Comparison of ENCODE assay signal across 13 mouse cellular contexts in the genomic region with DNA sequence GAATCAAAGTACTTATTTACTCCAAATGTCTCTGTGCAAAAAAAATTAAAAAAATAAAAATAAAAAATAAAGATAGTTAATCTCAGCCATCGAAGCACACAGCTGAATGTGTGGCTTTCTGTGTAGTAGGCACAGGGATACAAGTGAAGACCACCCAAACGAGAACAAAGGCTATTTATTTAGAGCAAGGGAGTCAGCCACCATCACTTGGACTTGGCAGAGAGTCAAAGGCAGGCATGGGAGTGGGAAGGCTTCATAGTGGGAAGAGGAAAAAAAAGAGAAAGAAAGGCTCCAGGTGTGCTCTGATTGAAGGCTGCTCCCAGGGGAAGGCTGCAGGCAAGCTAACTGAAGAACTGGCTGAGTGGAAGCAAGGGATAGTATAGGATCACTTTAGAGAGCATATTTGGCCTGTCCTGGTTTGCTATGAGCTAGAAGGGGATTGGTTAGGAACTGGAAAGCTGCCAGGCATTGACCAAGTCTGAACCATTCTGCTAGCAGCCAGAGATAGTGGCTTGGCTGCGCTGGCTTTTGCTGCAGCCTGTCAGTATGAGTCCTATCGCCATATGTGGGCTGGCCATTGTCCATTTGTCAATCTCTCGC. TPM values are rescaled to one million over a fixed set of nuclear protein-coding genes. Genes with fewer than 3 reads are reported as not detected.
DNase-seq lines count a peak whose midpoint lies in the region; ATAC-seq lines count a peak whose summit lies in the region.
"Had no signal": no experiment of that assay in that cellular context is flagged by ENCODE, and none has a peak within 500 bp of the region (broad histone marks: within the 10 kb centered on the region; RNA-seq: fewer than 3 reads in every experiment).

No protein-coding gene starts in this region.

- no peaks in the 10 kb centered on the region for H3K36me3 ChIP-seq in hindbrain, embryonic 11.5 days (ENCODE audit: control insufficient read depth, insufficient read depth, low read length)
- H3K36me3 ChIP-seq in neural tube, embryonic 13.5 days = no peaks in the 10 kb centered on the region

- no peak overlapping the region for H3K9ac ChIP-seq in hindbrain, embryonic 11.5 days (ENCODE audit: low read depth, low read length)
- H3K9ac ChIP-seq in neural tube, embryonic 13.5 days = no peak overlapping the region

- peak; percentile 20 for DNase-seq in adrenal gland, postnatal 10 days
- DNase-seq in adrenal gland, postnatal 25 days = no peak
- peak; percentile 29 for DNase-seq in heart, postnatal 4 days
- no peak for DNase-seq in heart, postnatal 36 days
- peak; percentile 12 for DNase-seq in hindbrain, embryonic 11.5 days (ENCODE audit: low spot score)
- no peak for DNase-seq in kidney, postnatal 10 days
- DNase-seq in thymus, postnatal 4 days = no peak
- DNase-seq: gastrocnemius, postnatal 10 days; kidney, postnatal 4 days had no signal

- peak; percentile 38; the same call in 1 of the 2 replicates for ATAC-seq in hindbrain, embryonic 11.5 days (ENCODE audit: low FRiP score)
- peak; percentile 76 for ATAC-seq in neural tube, embryonic 13.5 days (ENCODE audit: low read depth)

- no peak overlapping the region for H3K4me2 ChIP-seq in hindbrain, embryonic 11.5 days (replicated peaks; ENCODE audit: low read depth, low read length)
- H3K4me2 ChIP-seq in neural tube, embryonic 13.5 days = no peak overlapping the region

- intact Hi-C loops in heart, postnatal 36 days (cut with DNase I) = no loop called here

- H3K9me3 ChIP-seq in hindbrain, embryonic 11.5 days (ENCODE audit: control insufficient read depth, low read length) = no peaks in the 10 kb centered on the region
- no peaks in the 10 kb centered on the region for H3K9me3 ChIP-seq in neural tube, embryonic 13.5 days

- peaks cover 12% of the 10 kb centered on the region; the same call in 1 of the 2 replicates for H3K27me3 ChIP-seq in hindbrain, embryonic 11.5 days (ENCODE audit: control insufficient read depth, insufficient read depth, low read length)
- H3K27me3 ChIP-seq in neural tube, embryonic 13.5 days = peaks cover 17% of the 10 kb centered on the region

- H3K4me3 ChIP-seq in hindbrain, embryonic 11.5 days (ENCODE audit: low read depth, low read length) = no peak overlapping the region
- H3K4me3 ChIP-seq in neural tube, embryonic 13.5 days = no peak overlapping the region
- H3K4me3 ChIP-seq: left cerebral cortex, adult 2 months had no signal

- H3K27ac ChIP-seq in hindbrain, embryonic 11.5 days (ENCODE audit: low read depth, low read length) = peak overlapping the region; percentile 45; the same call in 1 of the 2 replicates
- peak overlapping the region; percentile 62 for H3K27ac ChIP-seq in neural tube, embryonic 13.5 days (replicated peaks)
- H3K27ac ChIP-seq: left cerebral cortex, adult 2 months had no signal

- H3K4me1 ChIP-seq in hindbrain, embryonic 11.5 days (replicated peaks; ENCODE audit: control insufficient read depth, insufficient read depth, low read length) = no peaks in the 10 kb centered on the region; the same call in 1 of the 2 replicates
- H3K4me1 ChIP-seq in neural tube, embryonic 13.5 days (replicated peaks) = peaks cover 25% of the 10 kb centered on the region

- WGBS in hindbrain, embryonic 11.5 days = 64% methylated on average over 5 of the region's 5 CpGs
- WGBS in neural tube, embryonic 13.5 days = 24% methylated on average over 5 of the region's 5 CpGs

RNA-seq across cellular contexts. Expression of a gene that starts 5.9 kb away (rescaled TPM):
- total RNA-seq in adrenal gland, postnatal 10 days (2021) = under 1 TPM; 0.33 to 0.51 TPM
- total RNA-seq in adrenal gland, postnatal 25 days (2021) = 0.82 TPM in 1 of 2 replicates, not detected in the other
- total RNA-seq in heart, postnatal 4 days (2021) = 1 to 10 TPM; 1.0 to 1.1 TPM
- total RNA-seq in heart, postnatal 36 days (2021) = 1 to 10 TPM; 2.1 to 2.2 TPM
- polyA plus RNA-seq in hindbrain, embryonic 11.5 days (2014; fragmentation: Nextera tagmentation; extraction: Ambion mirVana) = 1.4 and 2.0 TPM in 2 replicates
- polyA plus RNA-seq in neural tube, embryonic 13.5 days (2015; fragmentation: Nextera tagmentation; extraction: Ambion mirVana) = 1.9 TPM in 2 replicates
- total RNA-seq: hematopoietic stem cell, adult 5-6 weeks; liver, adult 2 months had no signal
- polyA plus RNA-seq: liver, adult 2 months had no signal

RNA-seq across cellular contexts. Expression of a gene that starts 6.1 kb away (rescaled TPM):
- total RNA-seq in adrenal gland, postnatal 10 days (2021) = 1 to 10 TPM; 2.8 to 5.3 TPM
- 6.2 and 6.3 TPM in 2 replicates for total RNA-seq in adrenal gland, postnatal 25 days (2021)
- total RNA-seq in heart, postnatal 4 days (2021) = 10 to 100 TPM; 12.2 to 13.0 TPM
- total RNA-seq in heart, postnatal 36 days (2021) = 10 to 100 TPM; 13.3 to 13.9 TPM
- polyA plus RNA-seq in hindbrain, embryonic 11.5 days (2014; fragmentation: Nextera tagmentation; extraction: Ambion mirVana) = 7.1 and 11.1 TPM in 2 replicates
- polyA plus RNA-seq in neural tube, embryonic 13.5 days (2015; fragmentation: Nextera tagmentation; extraction: Ambion mirVana) = 8.3 and 10.2 TPM in 2 replicates
- total RNA-seq: hematopoietic stem cell, adult 5-6 weeks; liver, adult 2 months had no signal

RNA-seq across cellular contexts. Expression of a gene that starts 40.9 kb away (rescaled TPM):
- 10 to 100 TPM; 16.1 to 19.5 TPM for total RNA-seq in adrenal gland, postnatal 10 days (2021)
- total RNA-seq in adrenal gland, postnatal 25 days (2021) = 15.3 and 19.2 TPM in 2 replicates
- 10 to 100 TPM; 20.5 to 21.6 TPM for total RNA-seq in heart, postnatal 4 days (2021)
- 10 to 100 TPM; 28.4 to 32.2 TPM for total RNA-seq in heart, postnatal 36 days (2021)
- 15.2 and 18.4 TPM in 2 replicates for polyA plus RNA-seq in hindbrain, embryonic 11.5 days (2014; fragmentation: Nextera tagmentation; extraction: Ambion mirVana)
- polyA plus RNA-seq in neural tube, embryonic 13.5 days (2015; fragmentation: Nextera tagmentation; extraction: Ambion mirVana) = 14.0 and 14.6 TPM in 2 replicates

Comparison
In these comparisons a context has a peak if more than half of its experiments do, and no peak if none do; other contexts are left out.
1. DNase-seq: peak in adrenal gland, postnatal 10 days (single experiment), heart, postnatal 4 days (single experiment) and hindbrain, embryonic 11.5 days (single experiment); none in adrenal gland, postnatal 25 days (single experiment), heart, postnatal 36 days (0 of 2), kidney, postnatal 10 days (single experiment) and thymus, postnatal 4 days (single experiment).